Comparison of ENCODE assay signal across 8 mouse cellular contexts in the genomic region with DNA sequence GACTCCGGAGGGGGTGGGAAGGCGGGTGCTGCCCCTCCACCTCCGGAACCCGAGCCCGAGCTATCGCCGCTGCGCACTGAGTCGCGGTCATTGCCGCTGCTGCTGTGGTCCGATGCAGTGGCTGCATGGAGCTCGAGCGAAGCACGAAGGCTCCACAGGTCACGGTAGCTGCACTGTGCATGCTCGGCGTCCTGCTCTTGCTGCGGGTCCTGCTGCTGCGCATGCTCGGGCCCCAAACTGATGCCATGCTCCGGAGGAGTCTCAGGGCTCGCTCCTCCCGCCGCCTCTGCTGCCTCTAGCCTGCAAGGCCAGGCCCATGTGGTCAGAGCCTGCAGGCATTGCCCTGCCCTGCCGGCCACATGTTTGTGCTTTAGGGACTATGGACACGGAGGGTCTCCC. TPM values are rescaled to one million over a fixed set of nuclear protein-coding genes. Genes with fewer than 3 reads are reported as not detected.
DNase-seq lines count a peak whose midpoint lies in the region; ATAC-seq lines count a peak whose summit lies in the region.

No protein-coding gene starts in this region.

- ATAC-seq in megakaryocyte, adult 5-6 weeks (ENCODE audit: poor library complexity, severe bottlenecking) = no peak
- no peak for ATAC-seq in limb, embryonic 12.5 days (ENCODE audit: insufficient number of reproducible peaks, insufficient read depth, low FRiP score, low TSS enrichment, low read depth)

- H3K9me3 ChIP-seq in megakaryocyte, embryonic 14.5 days = no peaks in the 10 kb centered on the region
- 0 out of 2 replicates have a peak, but pooled peaks cover 5% of the 10 kb centered on the region for H3K9me3 ChIP-seq in limb, embryonic 12.5 days

- peaks cover 93% of the 10 kb centered on the region for H3K36me3 ChIP-seq in megakaryocyte, embryonic 14.5 days (replicated peaks; ENCODE audit: low read length)
- peaks cover 85% of the 10 kb centered on the region for H3K36me3 ChIP-seq in limb, embryonic 12.5 days

- 0 out of 2 replicates have a peak overlapping the region, but pooled peaks have one; percentile 35 for H3K27ac ChIP-seq in limb, embryonic 12.5 days

- H3K4me1 ChIP-seq in megakaryocyte, embryonic 14.5 days = peaks cover 64% of the 10 kb centered on the region
- H3K4me1 ChIP-seq in limb, embryonic 12.5 days (replicated peaks) = peaks cover 23% of the 10 kb centered on the region

- peak overlapping the region; percentile 40 for H3K4me3 ChIP-seq in megakaryocyte, embryonic 14.5 days (replicated peaks)
- H3K4me3 ChIP-seq in limb, embryonic 12.5 days (replicated peaks) = peak overlapping the region; percentile 25

- peak overlapping the region; percentile 50 for H3K9ac ChIP-seq in limb, embryonic 12.5 days (replicated peaks)

- peak; percentile 14 to 35 for DNase-seq in cerebellum, adult 18-20 months
- no peak for DNase-seq in cerebellum, postnatal 36 days
- peak; percentile 35 for DNase-seq in retina, postnatal 1 day
- DNase-seq in thymus, postnatal 36 days = no peak
- DNase-seq in left cerebral cortex, postnatal 4 days = no peak

- intact Hi-C loops in left cerebral cortex, postnatal 4 days (cut with DNase I) = no loop called here

- H3K4me2 ChIP-seq in limb, embryonic 12.5 days = peak overlapping the region; percentile 56

- H3K27me3 ChIP-seq in megakaryocyte, embryonic 14.5 days (replicated peaks) = no peaks in the 10 kb centered on the region
- H3K27me3 ChIP-seq in limb, embryonic 12.5 days = peaks cover 38% of the 10 kb centered on the region

- WGBS in limb, embryonic 12.5 days = 34% methylated on average over 27 of the region's 27 CpGs

RNA-seq across cellular contexts. Expression of gene Atp5d, which starts 6.5 kb away (rescaled TPM):
- polyA plus RNA-seq in megakaryocyte, embryonic 14.5 days (2012; ENCODE audit: insufficient read depth, low replicate concordance) = 1,192 and 1,533 TPM in 2 replicates
- total RNA-seq in megakaryocyte, adult 5-6 weeks (2015) = 161 and 162 TPM in 2 replicates
- total RNA-seq in megakaryocyte, adult 5-6 weeks (2017) = 31.0 and 34.7 TPM in 2 replicates
- polyA plus RNA-seq in limb, embryonic 12.5 days (2016; fragmentation: Nextera tagmentation; extraction: Ambion mirVana) = 460 and 465 TPM in 2 replicates
- 100 to 1,000 TPM; 247 to 270 TPM for total RNA-seq in left cerebral cortex, postnatal 4 days (2021)

RNA-seq across cellular contexts. Expression of gene Cbarp, which starts 8.7 kb away (rescaled TPM):
- polyA plus RNA-seq in megakaryocyte, embryonic 14.5 days (2012; ENCODE audit: insufficient read depth, low replicate concordance) = 4.8 and 11.7 TPM in 2 replicates
- total RNA-seq in megakaryocyte, adult 5-6 weeks (2015) = 1.6 and 2.2 TPM in 2 replicates
- total RNA-seq in megakaryocyte, adult 5-6 weeks (2017) = 1.4 TPM in 1 of 2 replicates, not detected in the other
- 4.9 and 5.6 TPM in 2 replicates for polyA plus RNA-seq in limb, embryonic 12.5 days (2016; fragmentation: Nextera tagmentation; extraction: Ambion mirVana)
- total RNA-seq in left cerebral cortex, postnatal 4 days (2021) = 100 to 1,000 TPM; 299 to 316 TPM

RNA-seq across cellular contexts. Expression of gene Midn, which starts 16.1 kb away (rescaled TPM):
- 171 and 203 TPM in 2 replicates for polyA plus RNA-seq in megakaryocyte, embryonic 14.5 days (2012; ENCODE audit: insufficient read depth, low replicate concordance)
- total RNA-seq in megakaryocyte, adult 5-6 weeks (2015) = 29.5 and 29.6 TPM in 2 replicates
- 22.4 and 36.1 TPM in 2 replicates for total RNA-seq in megakaryocyte, adult 5-6 weeks (2017)
- polyA plus RNA-seq in limb, embryonic 12.5 days (2016; fragmentation: Nextera tagmentation; extraction: Ambion mirVana) = 30.6 and 38.0 TPM in 2 replicates
- 100 to 1,000 TPM; 158 to 163 TPM for total RNA-seq in left cerebral cortex, postnatal 4 days (2021)

RNA-seq across cellular contexts. Expression of gene Stk11, which starts 16.3 kb away (rescaled TPM):
- polyA plus RNA-seq in megakaryocyte, embryonic 14.5 days (2012; ENCODE audit: insufficient read depth, low replicate concordance) = 153 and 200 TPM in 2 replicates
- 58.0 and 60.7 TPM in 2 replicates for total RNA-seq in megakaryocyte, adult 5-6 weeks (2015)
- 142 and 146 TPM in 2 replicates for total RNA-seq in megakaryocyte, adult 5-6 weeks (2017)
- 16.1 and 18.1 TPM in 2 replicates for polyA plus RNA-seq in limb, embryonic 12.5 days (2016; fragmentation: Nextera tagmentation; extraction: Ambion mirVana)
- total RNA-seq in left cerebral cortex, postnatal 4 days (2021) = 100 to 1,000 TPM; 100 to 111 TPM

RNA-seq across cellular contexts. Expression of gene Sbno2, which starts 26.6 kb away (rescaled TPM):
- polyA plus RNA-seq in megakaryocyte, embryonic 14.5 days (2012; ENCODE audit: insufficient read depth, low replicate concordance) = 151 and 347 TPM in 2 replicates
- 32.4 and 33.0 TPM in 2 replicates for total RNA-seq in megakaryocyte, adult 5-6 weeks (2015)
- total RNA-seq in megakaryocyte, adult 5-6 weeks (2017) = 41.9 and 46.7 TPM in 2 replicates
- polyA plus RNA-seq in limb, embryonic 12.5 days (2016; fragmentation: Nextera tagmentation; extraction: Ambion mirVana) = 13.9 and 14.4 TPM in 2 replicates
- total RNA-seq in left cerebral cortex, postnatal 4 days (2021) = 10 to 100 TPM; 28.8 to 30.8 TPM

Comparison
In these comparisons a context has a peak if more than half of its experiments do, and no peak if none do; other contexts are left out.
1. DNase-seq: peak in cerebellum, adult 18-20 months (2 of 2) and retina, postnatal 1 day (single experiment); none in cerebellum, postnatal 36 days (0 of 2), thymus, postnatal 36 days (0 of 2) and left cerebral cortex, postnatal 4 days (single experiment).
2. RNA of gene Cbarp, which starts 8.7 kb away (total RNA-seq): 299 to 316 TPM in left cerebral cortex, postnatal 4 days; 1.4 to 2.2 TPM in megakaryocyte, adult 5-6 weeks; every median in the first group is over 10 times any median in the second.
3. RNA of gene Midn, which starts 16.1 kb away (total RNA-seq): 158 to 163 TPM in left cerebral cortex, postnatal 4 days; 22.4 to 36.1 TPM in megakaryocyte, adult 5-6 weeks; every median in the first group is over 4 times any median in the second.